Mouse (Mus musculus): ENCODE data around the gene Pin1.

The Pin1 gene

DNA sequence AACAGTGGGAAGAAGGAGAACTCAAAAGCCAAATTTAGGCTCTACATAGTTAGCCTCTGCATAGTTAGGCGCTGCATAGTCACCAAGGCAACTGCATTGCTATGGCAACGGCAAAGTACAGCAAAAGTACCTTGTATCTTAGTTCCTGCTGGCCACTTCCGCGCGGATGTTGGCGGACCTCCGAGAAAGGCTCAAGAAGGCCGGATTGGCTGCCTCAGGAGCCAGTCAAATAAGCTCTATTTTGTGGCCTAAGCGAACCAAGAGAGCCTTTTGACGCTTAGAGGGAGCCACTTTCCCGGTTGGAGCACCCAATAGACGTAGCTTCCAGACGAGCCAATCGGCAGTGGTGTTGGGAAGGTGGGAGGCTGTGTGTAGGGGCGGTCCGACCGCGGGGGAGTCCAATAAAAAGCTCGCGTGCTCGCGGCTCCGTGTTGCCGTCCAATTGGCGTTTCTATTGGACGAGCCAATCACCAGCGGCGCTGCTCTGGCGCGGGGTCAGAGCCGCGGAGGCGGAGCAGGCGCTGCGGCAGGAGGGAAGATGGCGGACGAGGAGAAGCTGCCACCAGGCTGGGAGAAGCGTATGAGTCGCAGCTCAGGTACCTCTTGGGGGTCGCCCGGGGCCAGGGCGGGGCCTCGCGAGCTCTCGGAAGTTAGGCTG, at the start of gene Pin1:
Gene Pin1 (plus strand): TSS at position 494 of the 658 bp plus-strand sequence.
- peak; percentile 98 to 99 for DNase-seq

DNA sequence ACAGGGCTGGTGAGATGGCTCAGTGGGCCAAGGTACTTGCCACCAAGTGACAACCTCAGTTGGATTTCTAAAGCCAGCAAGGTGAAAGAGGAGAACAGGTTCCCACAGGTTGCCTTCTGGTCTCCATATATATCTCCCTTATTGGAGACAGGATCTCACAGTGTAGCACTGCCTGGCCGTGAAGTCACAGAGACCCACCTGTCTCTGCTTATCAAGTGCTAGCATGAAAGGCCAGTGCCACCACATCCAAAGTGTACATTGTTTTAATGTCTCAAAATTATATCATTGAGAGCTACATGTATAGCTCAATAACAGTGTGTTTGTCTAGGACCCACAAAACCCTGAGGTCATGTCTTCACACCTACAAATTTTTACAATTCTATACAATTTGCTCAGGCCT, 45.6 kb upstream of the Pin1 start:
- DNase-seq: no peak

DNA sequence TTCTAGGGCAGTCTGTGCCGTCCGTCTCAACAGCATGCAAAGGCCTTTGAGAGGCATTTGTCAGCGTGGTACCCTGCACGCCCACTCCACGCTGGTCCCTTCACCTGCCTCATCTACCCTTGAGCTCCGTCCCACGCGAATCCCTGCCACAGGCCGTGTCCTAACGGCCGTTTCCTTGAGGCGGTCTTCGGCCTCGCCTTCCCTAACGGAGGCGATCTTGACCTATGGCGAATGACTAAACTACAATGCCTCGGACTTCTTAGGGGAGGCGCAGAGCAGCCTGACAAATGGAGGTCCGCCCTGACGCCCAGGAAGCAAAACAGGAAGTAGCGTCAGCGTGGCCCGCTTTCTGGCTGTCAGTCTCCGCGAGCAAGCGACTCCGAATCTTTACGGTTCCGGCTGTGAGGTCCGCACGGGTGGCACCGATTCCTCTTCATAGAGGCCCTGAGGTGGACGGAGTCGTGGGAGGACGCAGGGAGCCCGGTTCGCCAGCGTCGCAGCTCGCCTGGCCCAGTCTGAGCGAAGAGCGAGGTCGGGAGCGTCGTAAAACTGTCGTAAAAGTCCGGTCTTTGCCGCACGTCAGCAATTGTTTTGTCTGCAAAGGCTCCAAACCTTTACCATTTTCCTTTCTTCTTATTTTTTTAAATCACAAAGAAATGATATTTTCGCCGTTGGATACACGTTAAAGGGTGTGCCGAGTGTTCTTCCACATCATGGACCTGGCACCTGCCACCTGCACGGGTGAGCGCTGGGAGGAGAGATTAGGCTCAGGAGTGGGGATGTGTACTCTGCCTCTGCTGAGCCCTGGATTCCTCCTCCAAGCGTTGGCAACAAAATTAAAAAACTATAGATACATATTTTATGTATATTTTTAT, 44.6 kb upstream of the Pin1 start:
- peak; percentile 70 to 84 for DNase-seq

DNA sequence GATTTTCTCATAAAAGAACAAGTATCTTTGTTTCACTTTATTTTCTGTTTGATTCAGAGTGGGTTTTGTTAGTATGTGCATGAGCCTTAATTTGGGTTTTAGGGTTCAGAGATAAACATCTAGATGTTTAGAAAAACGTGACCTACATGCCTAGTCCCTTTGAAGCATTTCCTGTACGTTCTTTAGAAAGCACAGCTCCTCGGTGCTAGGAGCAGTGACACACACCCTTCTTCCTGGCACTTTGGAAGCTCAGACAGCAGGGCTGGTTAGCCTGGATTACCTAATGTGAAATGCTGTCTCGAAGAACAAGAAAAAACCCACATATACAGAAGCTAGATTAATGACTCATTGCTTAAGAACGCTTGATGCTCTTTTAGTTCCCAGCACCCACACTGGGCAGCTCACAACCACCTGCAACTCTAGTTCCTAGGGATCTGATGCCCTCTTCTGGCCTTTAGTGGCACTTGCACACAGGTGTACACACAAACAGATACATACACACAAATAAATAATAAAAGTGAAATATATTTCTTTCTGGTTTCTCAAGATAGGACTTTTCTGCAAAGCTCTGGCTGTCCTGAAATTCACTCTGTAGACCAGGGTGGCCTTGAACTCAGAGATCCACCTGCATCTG, 41.9 kb upstream of the Pin1 start:
- DNase-seq: peak in 1 of 2 experiments; percentile 23

DNA sequence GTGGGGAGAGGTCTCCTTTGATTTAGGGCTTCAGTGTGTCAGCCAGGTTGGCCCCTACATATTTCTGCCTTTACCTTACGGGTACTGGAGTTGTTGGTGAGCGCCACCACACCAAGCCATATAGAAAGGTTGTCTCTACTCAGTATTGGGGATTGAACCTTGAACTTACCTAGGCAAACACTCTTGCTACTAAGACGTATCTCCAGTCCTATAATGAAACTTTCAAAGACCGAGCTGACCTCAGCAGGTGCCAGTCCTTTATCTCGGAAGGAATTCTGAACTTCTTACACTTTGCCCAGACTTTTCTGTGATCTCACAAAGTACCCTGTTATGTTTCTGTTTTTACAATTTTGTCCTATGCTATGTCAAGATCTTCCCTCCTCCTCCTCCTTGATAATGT, 39.9 kb upstream of the Pin1 start:
- DNase-seq: no peak

DNA sequence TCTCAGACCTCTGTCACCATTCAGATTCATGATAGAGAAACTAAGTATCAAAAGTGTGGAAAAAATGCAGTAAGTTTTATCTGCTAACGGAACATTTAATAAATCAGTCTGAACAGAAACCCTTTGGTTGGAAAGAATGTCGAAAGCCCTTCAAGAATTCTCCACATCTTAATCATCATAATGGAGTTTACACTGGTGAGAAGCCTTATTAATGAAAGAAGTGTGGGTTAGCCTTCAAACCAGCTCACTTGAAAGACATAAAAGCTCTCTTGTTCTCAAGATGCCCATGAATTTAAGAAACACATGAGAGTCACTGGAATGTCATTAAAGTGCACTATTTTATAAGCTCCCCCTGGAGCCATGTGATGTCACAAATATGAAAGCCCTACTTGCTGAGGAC, 35.2 kb upstream of the Pin1 start:
- no peak for DNase-seq

DNA sequence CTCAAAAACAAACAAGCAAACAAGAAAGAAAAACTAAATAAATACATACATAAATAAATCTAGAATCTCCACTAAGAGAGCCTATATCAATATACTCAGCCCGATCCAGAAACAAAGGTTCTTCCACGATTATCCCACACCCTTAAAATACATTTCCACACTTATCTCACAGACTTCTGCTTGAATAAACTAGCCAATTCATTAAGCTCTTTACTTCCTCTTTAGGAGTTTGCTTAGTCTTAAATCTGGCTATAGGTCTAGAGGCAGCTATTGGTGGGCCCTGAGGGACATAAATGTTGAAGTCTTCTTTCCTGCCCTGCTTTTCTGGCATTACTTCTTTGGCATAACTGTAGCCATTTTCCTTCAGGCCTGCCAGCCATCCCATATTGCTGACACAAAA, 20.6 kb upstream of the Pin1 start:
- DNase-seq: no peak

DNA sequence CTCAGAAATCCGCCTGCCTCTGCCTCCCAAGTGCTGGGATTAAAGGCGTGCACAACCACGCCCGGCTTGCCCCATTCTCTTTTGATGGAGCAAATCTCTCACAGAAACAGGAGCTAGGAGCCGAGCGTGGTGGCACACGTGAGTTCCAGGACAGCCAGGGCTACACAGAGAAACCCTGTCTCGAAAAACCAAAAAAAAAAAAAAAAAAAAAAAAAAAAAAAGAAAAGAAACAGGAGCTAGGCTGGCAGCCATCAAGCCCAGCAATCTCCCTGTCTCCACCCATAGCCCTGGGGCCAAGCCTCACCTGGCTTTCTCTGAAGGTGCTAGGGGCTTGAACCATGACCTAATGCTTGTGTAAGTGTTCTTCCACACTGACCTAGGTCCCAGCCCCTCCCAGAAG, 16.2 kb upstream of the Pin1 start:
- DNase-seq: peak; percentile 39 to 65

DNA sequence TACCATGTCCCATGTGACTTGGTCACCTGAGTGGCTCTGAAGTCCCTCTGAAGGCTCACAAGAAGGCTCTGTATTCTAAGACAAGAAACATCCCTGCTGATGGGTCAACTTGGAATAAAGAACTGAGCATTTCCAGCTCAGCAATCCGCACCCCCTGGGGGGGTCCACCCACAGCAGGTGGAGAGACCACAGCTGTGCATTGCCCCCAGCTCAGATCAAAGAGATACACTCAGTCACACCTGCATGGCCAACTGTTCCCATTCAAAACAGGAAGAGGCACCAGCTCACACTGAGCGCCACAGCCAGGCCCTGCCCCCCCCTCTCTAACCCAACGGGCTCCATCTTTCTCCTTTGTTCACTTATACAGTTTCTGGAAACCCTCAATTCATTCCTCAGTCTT, 15.6 kb upstream of the Pin1 start:
- DNase-seq: peak; percentile 86 to 95

DNA sequence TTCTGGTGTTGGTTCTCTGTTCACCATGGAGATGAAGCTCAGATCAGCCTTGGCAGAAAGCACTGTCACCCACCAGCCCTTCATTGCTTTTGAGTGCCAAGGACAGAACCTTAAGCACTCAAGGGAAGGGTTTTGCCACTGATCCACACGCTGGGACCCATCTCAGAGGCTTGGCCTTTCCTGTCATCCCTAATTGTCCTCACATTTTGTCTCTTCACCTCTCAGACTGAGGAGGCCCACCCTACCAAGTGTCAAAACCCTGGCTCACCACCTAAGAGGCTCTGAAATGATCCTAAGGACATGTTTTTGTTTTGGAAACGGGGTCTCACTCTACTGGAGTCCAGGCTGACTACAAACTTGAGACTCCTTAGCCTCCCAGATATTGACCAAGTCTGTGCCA, 15.1 kb upstream of the Pin1 start:
- no peak for DNase-seq

DNA sequence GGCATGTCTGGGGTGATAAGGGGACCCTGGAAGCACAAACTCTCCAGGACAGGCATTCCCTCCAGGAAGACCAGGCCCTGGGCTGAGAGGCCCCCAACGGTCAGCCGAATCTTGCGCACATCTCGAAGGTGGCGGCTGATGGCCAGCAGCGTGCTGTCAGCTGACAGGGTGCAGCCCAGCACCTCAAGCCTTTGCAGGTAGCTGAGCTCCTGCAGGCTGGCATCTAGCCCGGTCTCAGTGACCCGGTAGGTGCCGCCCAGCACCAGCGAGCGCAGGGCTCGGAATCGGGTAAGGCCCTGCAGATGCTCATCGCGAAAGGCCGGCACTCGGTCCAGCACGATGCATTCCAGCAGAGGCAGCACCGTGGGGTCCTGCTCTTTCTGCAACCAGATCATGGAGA, 13.3 kb upstream of the Pin1 start:
- no peak for DNase-seq

DNA sequence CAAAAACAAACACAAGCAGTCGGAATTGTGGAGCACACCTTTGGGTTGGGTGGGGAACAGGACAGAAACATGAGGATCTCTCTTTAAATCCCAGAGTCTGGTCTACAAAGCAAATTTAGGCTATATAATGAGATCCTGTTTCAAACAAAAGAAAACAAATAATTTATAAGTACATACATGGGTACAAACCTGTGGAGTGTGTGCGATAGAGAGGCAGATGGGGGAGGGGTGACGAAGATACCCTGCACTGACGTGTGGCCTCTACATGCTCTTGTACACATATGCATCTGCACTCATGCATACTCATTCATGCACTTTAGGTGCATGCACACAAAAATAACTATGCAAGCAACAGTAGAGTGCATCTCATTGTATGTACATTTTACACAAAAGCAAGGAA, 12.4 kb upstream of the Pin1 start:
- peak in 1 of 2 experiments; percentile 40 for DNase-seq

DNA sequence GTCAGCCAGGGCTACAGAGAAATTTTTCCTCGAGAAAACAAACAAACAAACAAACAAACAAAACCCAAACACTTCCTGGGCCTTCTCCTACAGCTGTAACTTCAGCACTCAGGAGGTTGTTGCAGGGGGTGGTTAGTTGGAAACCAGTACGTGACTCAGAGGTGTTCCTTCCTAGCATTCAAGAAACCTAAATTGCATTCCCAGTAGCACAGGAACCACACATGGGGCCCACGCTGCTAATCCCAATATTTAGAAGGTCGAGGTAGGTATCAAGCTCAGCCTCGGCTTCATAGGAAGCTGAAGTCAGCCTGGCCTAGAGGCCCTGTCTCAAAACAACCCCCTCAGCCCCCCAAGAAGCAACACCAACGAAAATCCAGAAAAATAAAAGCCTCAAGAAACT, 10.4 kb upstream of the Pin1 start:
- DNase-seq: no peak

DNA sequence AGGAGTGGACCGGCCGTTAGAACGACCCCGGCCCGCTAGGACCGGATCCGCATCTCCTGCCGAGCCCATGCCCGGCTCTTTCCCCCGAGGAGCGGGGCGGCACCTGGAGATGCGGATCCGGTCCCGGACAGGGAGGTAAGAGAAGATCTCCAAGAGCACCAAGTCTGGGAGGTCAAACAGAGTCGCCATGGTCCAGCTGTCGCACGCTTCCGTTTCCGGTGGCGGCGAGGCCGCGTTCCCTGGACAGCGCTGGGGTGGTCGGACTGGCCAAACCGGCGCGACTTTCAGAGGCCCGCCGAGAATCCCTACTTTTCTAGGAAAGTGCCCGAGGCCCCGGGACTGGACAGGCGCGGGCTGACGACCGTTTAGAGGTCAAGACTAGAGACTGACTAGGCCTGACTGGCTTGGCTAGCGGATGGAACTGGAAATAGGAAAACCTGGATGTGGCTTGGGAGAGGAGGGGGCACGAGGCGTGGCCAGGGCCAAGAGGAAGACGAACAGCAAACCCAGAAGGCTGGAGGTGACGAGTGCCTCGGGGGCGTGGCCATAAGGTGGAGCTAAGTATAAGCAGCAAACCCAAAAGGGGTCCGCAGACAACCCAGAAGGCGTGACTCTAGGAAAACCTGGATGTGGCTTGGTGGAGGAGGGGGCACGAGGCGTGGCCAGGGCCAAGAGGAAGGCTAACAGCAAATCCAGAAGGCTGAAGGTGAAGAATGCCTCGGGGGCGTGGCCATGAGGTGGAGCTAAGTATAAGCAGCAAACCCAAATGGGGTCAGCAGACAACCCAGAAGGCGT, 9.6 kb upstream of the Pin1 start, which contains the start of gene Ubl5:
Gene Ubl5 (plus strand): TSS at position 778 of the 795 bp plus-strand sequence.
- DNase-seq: peak; percentile 93 to 97

DNA sequence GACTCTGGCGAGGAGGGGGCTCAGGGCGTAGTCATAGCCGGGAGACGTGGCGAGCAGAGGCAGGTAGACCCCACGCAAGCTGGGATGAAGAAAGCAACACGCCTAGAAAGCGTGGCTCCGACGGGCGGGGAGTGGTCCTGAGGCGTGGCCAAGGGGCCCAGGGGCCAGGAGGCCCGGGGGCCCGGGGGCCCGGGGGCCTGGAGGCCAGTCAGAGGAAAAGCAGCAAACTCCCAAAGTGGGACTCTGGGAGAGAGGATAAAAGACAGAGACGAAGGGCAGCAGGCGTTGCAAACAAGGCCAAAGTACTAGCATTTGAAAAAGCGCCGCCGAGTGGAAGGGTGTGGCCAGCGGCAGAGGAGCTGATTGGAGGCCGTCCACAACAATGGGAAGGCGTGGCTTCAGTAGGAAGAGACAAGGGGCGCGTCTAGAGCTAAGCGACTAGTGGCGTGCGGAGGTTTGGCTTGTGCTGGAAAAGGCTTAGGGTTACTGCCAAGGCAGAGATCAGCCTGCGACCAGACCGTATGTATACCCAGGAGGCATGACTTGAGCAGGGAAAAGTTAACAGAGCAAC, 8.9 kb upstream of the Pin1 start:
- DNase-seq: peak; percentile 85 to 93

DNA sequence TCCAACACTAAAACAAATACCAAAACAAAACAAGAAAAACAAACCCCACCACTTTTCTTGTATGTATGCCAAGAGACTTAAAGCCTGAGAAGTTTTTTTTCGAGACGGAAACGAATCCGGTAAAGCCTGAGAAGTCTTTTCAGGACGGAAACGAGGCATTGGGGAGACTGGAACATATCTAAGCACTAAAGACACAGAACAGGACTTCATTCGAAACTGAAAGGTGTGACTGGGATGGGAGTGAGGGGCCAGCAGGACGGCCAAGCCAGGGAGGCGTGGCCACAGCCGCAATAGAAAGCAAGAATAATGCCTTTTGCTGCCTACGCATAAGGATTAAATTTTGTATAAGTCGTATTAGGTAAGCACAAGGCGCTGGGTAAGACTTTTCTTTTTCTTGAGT, 8.1 kb upstream of the Pin1 start:
- no peak for DNase-seq

DNA sequence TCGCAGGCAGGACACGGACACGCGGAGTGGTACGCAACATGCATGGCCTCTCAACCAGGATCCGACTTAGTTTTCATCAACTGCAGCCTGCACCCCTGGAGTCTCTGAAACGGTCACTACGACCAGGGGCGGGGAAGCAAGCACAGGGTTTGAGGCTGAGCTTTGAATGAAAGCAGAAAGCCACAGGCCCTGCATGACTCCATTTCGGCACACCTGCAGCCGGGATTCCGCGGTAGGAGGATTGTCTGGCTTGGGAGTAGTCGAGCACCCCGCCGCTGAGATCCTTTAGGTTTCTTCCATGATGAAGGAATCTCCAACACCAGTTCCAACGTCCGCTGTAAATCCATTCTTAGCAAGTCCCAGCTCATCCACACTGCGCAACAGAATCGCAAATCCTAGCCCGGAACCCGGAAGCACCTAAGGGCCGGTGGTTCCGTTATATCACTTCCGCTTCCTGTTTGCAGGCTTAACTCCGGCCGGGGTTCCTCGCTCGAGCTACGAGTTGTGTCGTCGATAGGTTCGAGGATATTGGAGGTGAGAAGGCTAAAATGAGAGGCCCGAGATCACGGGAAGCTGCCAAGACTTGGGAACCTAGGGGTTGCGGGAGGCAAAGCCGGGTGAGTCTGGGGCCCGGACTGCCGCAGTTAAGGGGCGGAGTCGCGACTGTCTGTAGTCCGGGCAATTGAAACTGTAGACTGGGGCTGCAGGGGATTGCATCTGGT, 7.4 kb upstream of the Pin1 start, which contains the start of gene Fbxl12:
Gene Fbxl12 (minus strand): TSS at position 408 of the 722 bp plus-strand sequence.
- DNase-seq: peak; percentile 52 to 69

DNA sequence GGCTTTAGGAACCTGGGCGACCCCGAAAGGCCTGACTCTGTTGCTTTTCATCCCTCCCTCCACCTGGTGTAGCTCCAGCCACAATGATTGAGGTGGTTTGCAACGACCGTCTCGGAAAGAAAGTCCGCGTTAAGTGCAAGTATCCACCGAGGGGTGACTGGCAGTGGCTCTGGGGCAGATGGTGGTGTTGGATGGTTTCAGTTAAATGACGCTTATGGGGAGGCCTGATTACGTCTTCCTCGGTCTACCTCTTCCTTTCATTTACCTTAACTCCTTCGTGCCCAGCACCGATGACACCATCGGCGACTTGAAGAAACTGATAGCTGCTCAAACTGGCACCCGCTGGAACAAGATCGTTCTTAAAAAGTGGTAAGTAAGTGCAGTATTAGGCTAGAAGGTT, 6.8 kb upstream of the Pin1 start:
- no peak for DNase-seq

DNA sequence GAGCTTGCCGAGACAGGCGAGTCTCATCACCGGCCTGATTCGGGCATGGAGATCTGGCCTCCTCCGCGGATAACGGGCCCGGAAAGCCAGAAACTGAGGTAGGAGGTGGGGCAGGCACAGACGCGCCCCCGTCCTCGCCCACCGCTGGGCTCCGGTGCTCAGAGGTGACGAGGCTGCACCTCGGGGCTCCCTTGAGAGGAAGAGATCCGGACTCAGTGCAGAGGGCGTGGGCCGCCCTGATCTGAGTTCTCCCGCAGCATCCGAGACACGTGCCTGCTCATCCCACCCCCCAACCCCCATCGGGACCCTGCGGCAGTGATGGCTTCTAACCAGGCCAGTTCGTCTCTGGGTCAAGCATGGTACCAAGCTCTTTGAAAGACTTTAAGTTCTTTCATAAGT, 364 bp downstream of the Pin1 start:
- DNase-seq: no peak

DNA sequence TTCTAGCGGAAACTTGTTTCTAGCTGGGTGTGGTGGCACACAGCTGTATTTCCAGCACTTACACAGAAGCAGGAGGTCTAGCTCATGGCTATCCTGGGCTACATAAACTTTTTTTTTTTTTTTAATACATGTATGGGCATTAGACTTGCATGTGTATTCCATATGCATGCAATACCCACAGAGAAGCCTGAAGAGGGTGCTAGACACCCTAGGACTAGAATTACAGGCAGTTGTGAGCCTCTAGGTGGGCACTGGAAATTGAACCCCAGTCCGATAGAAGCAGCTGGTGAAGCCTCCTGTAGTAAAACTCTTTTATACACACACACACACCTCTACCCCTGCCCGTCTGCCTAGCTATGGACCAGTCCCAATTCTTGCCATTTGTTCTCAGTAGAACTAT, 2.0 kb downstream of the Pin1 start:
- no peak for DNase-seq

DNA sequence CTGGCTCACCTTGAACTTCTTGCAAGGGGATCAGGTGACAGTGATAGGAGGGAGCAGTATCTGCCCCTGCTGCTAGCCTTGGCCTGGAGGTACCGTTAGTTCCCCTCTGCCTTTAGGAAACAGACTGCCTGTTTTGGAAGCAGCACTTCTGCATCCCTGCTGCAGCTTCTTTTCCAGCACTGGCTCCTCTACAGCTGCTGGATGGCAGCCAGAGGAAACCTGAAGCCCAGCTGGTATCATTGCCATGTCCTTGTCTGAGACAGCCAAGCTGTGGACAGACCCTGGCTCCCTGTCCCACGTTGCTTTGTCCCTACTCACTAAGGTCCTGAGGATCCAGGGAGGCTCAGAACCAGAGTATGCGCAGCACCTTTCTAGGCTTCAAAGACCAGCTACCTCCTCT, 5.7 kb downstream of the Pin1 start:
- DNase-seq: no peak

DNA sequence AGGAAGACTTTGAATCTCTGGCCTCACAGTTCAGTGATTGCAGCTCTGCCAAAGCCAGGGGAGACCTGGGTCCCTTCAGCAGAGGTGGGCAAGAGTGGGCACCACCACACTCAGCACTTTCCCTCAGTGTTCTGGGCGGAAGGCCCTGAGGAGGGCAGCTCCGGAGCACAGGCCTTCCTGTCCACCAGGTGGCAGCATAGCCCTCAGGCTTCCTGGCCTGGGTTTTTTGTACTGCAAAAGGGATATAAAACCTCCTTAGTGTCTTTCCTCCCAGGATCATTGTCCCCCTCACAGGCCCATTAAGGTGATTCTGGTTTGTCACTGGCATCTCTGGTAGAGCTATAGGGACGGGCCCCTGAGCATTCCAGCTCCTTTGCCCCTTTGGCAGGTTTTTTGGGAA, 10.4 kb downstream of the Pin1 start:
- peak; percentile 37 to 43 for DNase-seq

Data from thymus, adult 18-20 months (tissue).